Mouse (Mus musculus) thymus, adult 2 months (tissue): Measurements from ENCODE around the gene Ffar2. TPM values are rescaled to one million over a fixed set of nuclear protein-coding genes. Genes with fewer than 3 reads are reported as not detected.

Source experiments
- DNase-seq: peaks from one replicate; pipeline ENCODE4 v3.0.0; 2021
- H3K27ac ChIP-seq: fragments of 200-500 bp; 2 replicates; pipeline ENCODE4 v1.5.1; 2012; ENCODE audit warnings: low read length, control low read depth; ENCODE audit not compliant: control insufficient read depth, insufficient read depth
- H3K27me3 ChIP-seq: fragments of 200-500 bp; 2 replicates; pipeline ENCODE4 v1.6.1; 2012; ENCODE audit warnings: mild to moderate bottlenecking, low read length, moderate library complexity, mixed read lengths; ENCODE audit not compliant: control insufficient read depth, insufficient read depth
- H3K36me3 ChIP-seq: fragments of 200-500 bp; 2 replicates; pipeline ENCODE4 v1.6.1; 2012; ENCODE audit warnings: mild to moderate bottlenecking, low read length, moderate library complexity; ENCODE audit not compliant: control insufficient read depth, insufficient read depth
- H3K4me1 ChIP-seq: fragments of 200-500 bp; replicated peaks from 2 replicates; pipeline ENCODE4 v1.6.1; 2012; ENCODE audit warnings: low read length; ENCODE audit not compliant: control insufficient read depth, insufficient read depth
- H3K4me3 ChIP-seq: fragments of 200-500 bp; 2 replicates; pipeline ENCODE4 v1.5.1; 2012; ENCODE audit warnings: mild to moderate bottlenecking, low read length, control low read depth, moderate library complexity; ENCODE audit not compliant: control insufficient read depth, insufficient read depth
- CTCF ChIP-seq: fragments of 200-500 bp; IDR thresholded peaks from 2 replicates; pipeline ENCODE4 v1.5.1; 2012; ENCODE audit warnings: mild to moderate bottlenecking, control low read depth, low read length, moderate library complexity, borderline replicate concordance; ENCODE audit not compliant: control insufficient read depth, poor library complexity, insufficient read depth; ENCODE audit errors: extremely low read depth
- POLR2A ChIP-seq: fragments of 200-500 bp; IDR thresholded peaks from 2 replicates; pipeline ENCODE4 v1.6.1; 2012; ENCODE audit warnings: mild to moderate bottlenecking, low read length, control low read depth, moderate library complexity; ENCODE audit not compliant: control insufficient read depth, poor library complexity, insufficient read depth; ENCODE audit errors: extremely low read depth
- WGBS: fragments of 180-500 bp; shearing (Covaris S2); methylation state at CpG from one replicate; pipeline ENCODE4 v1.1.7; 2018; 5-methylcytosine and 5-hydroxymethylcytosine counted together
- polyA plus RNA-seq: library from polyadenylated mRNA; depleted of rRNA; stranded (reverse); fragments of >200 nt; gene quantifications from 2 replicates; pipeline ENCODE4 v1.2.3, GENCODE M21; 2012; rRNA removed

Ffar2 gene
- polyA plus RNA-seq, 1 experiment, result 3.5 TPM

GRCm38 (mm10) chr7:30782658-30783057 lies 40.9 kb downstream of the Ffar2 start:
- H3K27me3 ChIP-seq, result no peaks in the 10 kb centered on the region
- no peak for DNase-seq
- H3K36me3 ChIP-seq, result no peaks in the 10 kb centered on the region
- 94% methylated on average over 3 of the region's 3 CpGs for WGBS
- TF ChIP-seq POLR2A (no peak), CTCF (no peak)
- no peak overlapping the region for H3K4me3 ChIP-seq
- H3K27ac ChIP-seq, result no peak overlapping the region
- H3K4me1 ChIP-seq, result no peaks in the 10 kb centered on the region

- Histone ChIP-seq H3K27me3 (no peaks in the 10 kb centered on the region), H3K4me1 (no peaks in the 10 kb centered on the region), H3K36me3 (no peaks in the 10 kb centered on the region), H3K27ac (no peak overlapping the region), H3K4me3 (no peak overlapping the region)
- TF ChIP-seq CTCF, result peak; percentile 80
- no peak for TF ChIP-seq POLR2A
- peak; percentile 24 for DNase-seq
- 49% methylated on average over 4 of the region's 4 CpGs for WGBS
Observed at GRCm38 (mm10) chr7:30781792-30782191, 41.8 kb downstream of the Ffar2 start.

DNA sequence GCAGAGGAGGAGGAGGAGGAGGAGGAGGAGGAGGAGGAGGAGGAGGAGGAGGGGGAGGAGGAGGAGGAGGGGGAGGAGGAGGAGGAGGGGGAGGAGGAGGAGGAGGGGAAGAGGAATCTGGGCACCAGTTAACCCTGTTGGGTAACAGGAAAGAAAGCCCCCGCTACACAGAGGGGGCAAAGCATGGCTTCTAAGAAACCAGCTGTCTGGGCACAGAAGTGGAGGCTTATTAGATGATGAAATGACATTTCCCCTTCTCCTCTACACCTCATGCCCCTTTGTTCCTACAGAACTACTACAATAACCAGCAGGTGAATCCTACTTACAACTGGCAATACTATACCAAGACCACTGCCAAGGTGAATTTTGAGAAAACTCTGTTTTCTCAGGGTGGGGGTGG lies 45.7 kb downstream of the Ffar2 start:
- Histone ChIP-seq H3K4me1 (no peaks in the 10 kb centered on the region), H3K27me3 (no peaks in the 10 kb centered on the region), H3K27ac (no peak overlapping the region), H3K4me3 (no peak overlapping the region), H3K36me3 (no peaks in the 10 kb centered on the region)
- no peak for TF ChIP-seq CTCF
- TF ChIP-seq POLR2A, result no peak
- 20% methylated on average over 1 of the region's 1 CpGs for WGBS
- DNase-seq, result no peak

- no peak overlapping the region for H3K27ac ChIP-seq
- H3K4me3 ChIP-seq, result no peak overlapping the region
- no peaks in the 10 kb centered on the region for H3K4me1 ChIP-seq
- WGBS, result 90% methylated on average over 7 of the region's 7 CpGs
- no peak for DNase-seq
- H3K27me3 ChIP-seq, result no peaks in the 10 kb centered on the region
- no peak for TF ChIP-seq POLR2A
- no peak for TF ChIP-seq CTCF
- H3K36me3 ChIP-seq, result no peaks in the 10 kb centered on the region
Observed at GRCm38 (mm10) chr7:30777081-30777579, 46.4 kb downstream of the Ffar2 start.

- Histone ChIP-seq H3K27me3 (no peaks in the 10 kb centered on the region), H3K4me3 (no peak overlapping the region), H3K27ac (no peak overlapping the region), H3K4me1 (no peaks in the 10 kb centered on the region), H3K36me3 (no peaks in the 10 kb centered on the region)
- no peak for TF ChIP-seq POLR2A
- no peak for TF ChIP-seq CTCF
- 96% methylated on average over 9 of the region's 9 CpGs for WGBS
- no peak for DNase-seq
Observed at GRCm38 (mm10) chr7:30776104-30776503, 47.5 kb downstream of the Ffar2 start.

DNA sequence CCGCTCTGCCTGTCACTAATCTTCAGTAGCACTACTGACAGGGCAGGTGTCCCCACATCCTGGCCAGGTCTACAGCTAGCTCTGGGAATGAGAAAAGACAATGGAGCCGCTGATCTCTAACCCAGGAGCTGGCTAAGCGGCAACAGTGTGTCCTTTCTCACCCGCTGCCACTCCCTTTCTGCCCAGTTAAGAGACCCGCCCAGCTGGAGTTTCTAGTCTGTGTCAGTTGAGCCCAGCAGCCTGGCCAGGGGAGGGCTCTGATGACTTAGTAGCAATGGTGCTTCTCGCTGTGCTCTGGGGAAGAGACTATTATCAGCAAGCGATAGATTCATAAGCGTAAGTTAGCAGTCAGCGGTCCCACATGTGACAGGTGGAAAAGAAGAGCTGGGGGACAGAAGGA lies 54.3 kb downstream of the Ffar2 start:
- H3K4me1 ChIP-seq, result no peaks in the 10 kb centered on the region
- DNase-seq, result no peak
- no peak for TF ChIP-seq POLR2A
- TF ChIP-seq CTCF, result no peak
- WGBS, result 69% methylated on average over 9 of the region's 9 CpGs
- H3K27me3 ChIP-seq, result no peaks in the 10 kb centered on the region
- H3K27ac ChIP-seq, result no peak overlapping the region
- H3K4me3 ChIP-seq, result no peak overlapping the region
- H3K36me3 ChIP-seq, result no peaks in the 10 kb centered on the region

Other genes with a start within 250 kb of the Ffar2 start
- gene Kmt2b, start 235.0 kb downstream of the Ffar2 start, polyA plus RNA-seq, result 161 and 171 TPM in 2 replicates
- gene Zbtb32, start 224.9 kb downstream of the Ffar2 start, polyA plus RNA-seq, result 1.9 and 3.2 TPM in 2 replicates
- 4.5 and 7.5 TPM in 2 replicates for gene Upk1a, start 210.9 kb downstream of the Ffar2 start, polyA plus RNA-seq
- 283 and 388 TPM in 2 replicates for gene Cox6b1, start 197.6 kb downstream of the Ffar2 start, polyA plus RNA-seq
- 0.13 TPM in 1 of 2 replicates, not detected in the other for gene Etv2, start 187.9 kb downstream of the Ffar2 start, polyA plus RNA-seq
- gene Rbm42, start 173.5 kb downstream of the Ffar2 start, polyA plus RNA-seq, result 117 and 129 TPM in 2 replicates
- 41.2 and 47.7 TPM in 2 replicates for gene Haus5, start 158.8 kb downstream of the Ffar2 start, polyA plus RNA-seq
- not detected in 2 replicates for gene Pmis2, start 152.2 kb downstream of the Ffar2 start, polyA plus RNA-seq
- 0.28 and 0.82 TPM in 2 replicates for gene 2200002J24Rik, start 124.8 kb downstream of the Ffar2 start, polyA plus RNA-seq
- 2.7 and 3.8 TPM in 2 replicates for gene Atp4a, start 111.6 kb downstream of the Ffar2 start, polyA plus RNA-seq
- 161 and 204 TPM in 2 replicates for gene Tmem147, start 94.2 kb downstream of the Ffar2 start, polyA plus RNA-seq
- gene Gapdhs, start 80.1 kb downstream of the Ffar2 start, polyA plus RNA-seq, result 0.11 and 1.1 TPM in 2 replicates
- 3.4 and 4.1 TPM in 2 replicates for gene Sbsn, start 72.3 kb downstream of the Ffar2 start, polyA plus RNA-seq
- gene Dmkn, start 60.0 kb downstream of the Ffar2 start, polyA plus RNA-seq, result 26.3 and 35.6 TPM in 2 replicates
- gene Krtdap, start 35.9 kb downstream of the Ffar2 start, polyA plus RNA-seq, result 11.9 and 18.3 TPM in 2 replicates
- gene Ffar3, start 32.4 kb upstream of the Ffar2 start, polyA plus RNA-seq, result 0.13 TPM in 1 of 2 replicates, not detected in the other
- gene Ffar1, start 37.8 kb upstream of the Ffar2 start, polyA plus RNA-seq, result 0.50 and 0.60 TPM in 2 replicates
- gene Cd22, start 56.6 kb upstream of the Ffar2 start, polyA plus RNA-seq, result 8.5 and 8.9 TPM in 2 replicates
- 1.8 and 2.0 TPM in 2 replicates for gene Mag, start 91.1 kb upstream of the Ffar2 start, polyA plus RNA-seq
- 2.2 and 12.5 TPM in 2 replicates for gene Hamp2, start 100.9 kb upstream of the Ffar2 start, polyA plus RNA-seq
- gene Hamp, start 120.3 kb upstream of the Ffar2 start, polyA plus RNA-seq, result 23.6 and 33.1 TPM in 2 replicates
- gene Usf2, start 133.0 kb upstream of the Ffar2 start, polyA plus RNA-seq, result 288 and 342 TPM in 2 replicates
- gene Lsr, start 149.7 kb upstream of the Ffar2 start, polyA plus RNA-seq, result 27.6 and 34.6 TPM in 2 replicates
- gene Fam187b, start 150.0 kb upstream of the Ffar2 start, polyA plus RNA-seq, result 1.00 and 1.2 TPM in 2 replicates
- 247 and 283 TPM in 2 replicates for gene Fxyd5, start 218.7 kb upstream of the Ffar2 start, polyA plus RNA-seq
- 1.4 and 2.2 TPM in 2 replicates for gene Fxyd7, start 227.7 kb upstream of the Ffar2 start, polyA plus RNA-seq
- gene Fxyd1, start 233.4 kb upstream of the Ffar2 start, polyA plus RNA-seq, result 46.4 and 107 TPM in 2 replicates
- 1.1 and 1.8 TPM in 2 replicates for gene Lgi4, start 235.6 kb upstream of the Ffar2 start, polyA plus RNA-seq